ENCODE assay signal across 18 mouse cellular contexts in genomic region chr12:90166118-90166517, GRCm38 (mm10).
"Had no signal": no experiment of that assay in that cellular context is flagged by ENCODE, and none has a peak within 500 bp of the region (broad histone marks: within the 10 kb centered on the region; RNA-seq: fewer than 3 reads in every experiment).

No protein-coding gene starts in this region.

- H3K27ac ChIP-seq: midbrain, embryonic 13.5 days; midbrain, embryonic 15.5 days; neural tube, embryonic 13.5 days; neural tube, embryonic 15.5 days; stomach, embryonic 15.5 days; stomach, postnatal 0 days had no signal

- H3K4me2 ChIP-seq: lung, embryonic 14.5 days; midbrain, embryonic 11.5 days; midbrain, embryonic 13.5 days; midbrain, embryonic 15.5 days; neural tube, embryonic 13.5 days; neural tube, embryonic 15.5 days; stomach, embryonic 15.5 days had no signal

- H3K4me1 ChIP-seq: megakaryocyte, embryonic 14.5 days; midbrain, embryonic 13.5 days; midbrain, embryonic 15.5 days; neural tube, embryonic 13.5 days; neural tube, embryonic 15.5 days; stomach, embryonic 15.5 days had no signal

- DNase-seq: lung, adult 18-20 months; lung, embryonic 14.5 days; lung, postnatal 10 days; lung, postnatal 4 days; retina, postnatal 1 day; right cerebral cortex, adult 18-20 months; right cerebral cortex, postnatal 14 days; thymus, adult 2 months; thymus, postnatal 25 days; thymus, postnatal 4 days had no signal

- ATAC-seq: midbrain, embryonic 13.5 days; midbrain, embryonic 15.5 days had no signal

- H3K36me3 ChIP-seq: midbrain, embryonic 13.5 days; midbrain, embryonic 15.5 days; neural tube, embryonic 13.5 days; neural tube, embryonic 15.5 days; stomach, embryonic 15.5 days had no signal

- H3K27me3 ChIP-seq: megakaryocyte, embryonic 14.5 days; midbrain, embryonic 13.5 days; midbrain, embryonic 15.5 days; neural tube, embryonic 13.5 days; neural tube, embryonic 15.5 days; stomach, embryonic 15.5 days had no signal

- H3K9me3 ChIP-seq: megakaryocyte, embryonic 14.5 days; midbrain, embryonic 13.5 days; midbrain, embryonic 15.5 days; neural tube, embryonic 13.5 days; neural tube, embryonic 15.5 days; stomach, embryonic 15.5 days had no signal

- H3K4me3 ChIP-seq: megakaryocyte, embryonic 14.5 days; midbrain, embryonic 13.5 days; midbrain, embryonic 15.5 days; neural tube, embryonic 13.5 days; neural tube, embryonic 15.5 days; stomach, embryonic 15.5 days had no signal

- H3K9ac ChIP-seq: lung, embryonic 14.5 days; midbrain, embryonic 13.5 days; midbrain, embryonic 15.5 days; neural tube, embryonic 13.5 days; neural tube, embryonic 15.5 days; stomach, embryonic 15.5 days had no signal
